Mouse (Mus musculus): ENCODE data around the gene Adam20.
"Not testable (repeated sequence)": the region's sequence is repeated elsewhere in the genome, so short reads cannot be mapped to it uniquely, and the experiment has no call there.

Adam20 gene

DNA sequence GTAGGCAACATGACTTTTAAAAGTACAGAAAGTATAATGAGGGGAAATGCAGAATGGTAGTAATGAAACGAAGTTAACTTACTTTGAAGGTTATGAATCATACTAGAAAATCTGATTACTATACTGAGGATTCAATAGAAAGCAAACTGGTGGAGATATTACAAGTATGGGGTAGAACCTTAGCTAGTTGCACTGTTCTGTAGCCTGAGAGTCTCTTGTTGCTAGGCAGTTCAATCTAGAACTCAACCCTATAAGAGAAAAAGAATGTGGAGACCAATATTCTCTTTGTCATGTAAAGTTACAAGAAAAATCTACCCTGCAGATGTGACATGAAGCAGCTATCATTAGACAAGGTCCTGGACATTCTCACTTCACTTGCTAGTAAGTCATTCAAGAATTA is at the start of gene Adam20:
TSS of gene Adam20 (plus strand) at position 301 of the 400 bp plus-strand sequence.
- not testable (repeated sequence) for DNase-seq (ENCODE audit: low read depth, low spot score)

- DNase-seq (ENCODE audit: low read depth, low spot score) = not testable (repeated sequence)
Measured at GRCm38 (mm10) chr8:40751908-40752307, 41.2 kb upstream of the Adam20 start, which contains the start of gene Adam25. Adam25 (plus strand) TSS chr8:40752208.

- DNase-seq (ENCODE audit: low read depth, low spot score) = no peak
Measured at GRCm38 (mm10) chr8:40783320-40783719, 9.8 kb upstream of the Adam20 start.

DNA sequence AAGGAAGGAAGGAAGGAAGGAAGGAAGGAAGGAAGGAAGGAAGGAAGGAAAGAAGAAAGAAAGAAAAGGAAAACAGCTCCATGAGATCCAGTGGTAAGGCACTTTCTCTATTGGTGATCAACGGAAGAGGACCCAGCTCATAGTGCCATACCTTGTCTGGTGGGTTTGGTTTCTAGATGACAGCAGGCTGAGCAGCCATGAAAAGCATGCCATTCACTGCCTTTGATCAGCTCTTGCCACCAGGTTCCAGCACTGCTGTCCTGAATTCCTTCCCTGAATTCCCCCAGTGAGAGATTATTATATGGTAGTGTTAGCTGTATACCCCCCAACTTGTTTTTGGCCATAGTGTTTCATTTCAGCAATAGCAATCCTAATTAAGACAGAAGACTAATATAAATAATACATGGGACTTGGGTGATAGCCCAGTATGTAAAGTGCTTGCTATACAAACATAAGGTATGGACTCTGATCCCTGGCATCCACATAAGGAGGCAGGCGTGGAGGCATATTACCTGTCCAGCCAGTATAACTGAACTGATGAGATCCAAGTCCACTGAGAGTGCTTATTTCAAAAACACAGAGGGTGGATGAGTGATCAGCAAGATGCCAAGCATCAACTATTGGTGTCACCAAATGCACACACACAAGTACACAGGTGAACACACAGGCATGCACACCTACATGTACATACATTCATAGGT is 10.5 kb downstream of the Adam20 start:
- DNase-seq (ENCODE audit: low read depth, low spot score) = no peak
